Mouse (Mus musculus): ENCODE data around the gene Thap4. TPM values are rescaled to one million over a fixed set of nuclear protein-coding genes. Genes with fewer than 3 reads are reported as not detected.
A peak's percentile ranks its signal among the peaks of the same experiment; 100 is the strongest.

The Thap4 gene
- polyA plus RNA-seq (2016; fragmentation: Nextera tagmentation; extraction: Ambion mirVana), result 52.8 and 53.1 TPM in 2 replicates

DNA sequence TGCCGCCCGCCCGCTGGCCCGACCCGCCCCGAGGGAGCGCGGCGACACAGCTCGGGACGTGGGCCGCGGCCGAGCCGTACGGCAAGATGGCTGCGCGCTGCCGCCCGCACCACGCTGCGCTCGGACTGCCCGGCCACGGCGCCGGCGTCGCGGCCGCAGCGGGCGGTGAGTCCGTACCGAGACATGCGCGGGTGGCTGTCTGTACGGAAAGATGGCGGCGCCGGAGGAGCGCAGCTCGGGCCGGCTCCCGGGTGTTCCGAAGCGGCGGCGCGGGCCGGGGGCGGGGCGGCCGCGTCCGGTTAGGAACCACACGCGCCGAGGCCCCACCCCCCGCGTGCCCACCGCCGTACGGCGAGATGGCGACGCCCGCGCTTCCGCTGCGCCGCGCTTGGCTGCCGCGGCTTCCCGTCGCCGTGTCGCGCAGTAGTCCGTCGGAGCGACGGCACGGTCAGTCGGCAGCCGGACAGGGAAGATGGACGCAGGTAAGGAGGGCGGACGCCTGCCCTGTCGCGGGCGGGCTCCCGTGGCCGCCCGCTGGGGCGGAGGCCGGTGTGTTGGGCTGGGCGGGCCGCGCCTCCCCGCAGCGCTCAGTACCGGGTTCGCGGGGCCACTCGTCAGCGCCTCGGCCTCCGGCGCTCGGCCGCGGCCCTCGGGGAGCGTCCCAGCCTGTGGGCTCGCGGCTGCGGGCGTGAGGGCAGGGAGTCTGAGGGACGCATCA is at the start of gene Thap4:
Gene Thap4, minus strand, starts transcription at position 292 of the 718 bp plus-strand sequence.
- WGBS, result under 1% methylated on average over 96 of the region's 121 CpGs
- H3K9ac ChIP-seq (replicated peaks), result peak within 1 kb of the TSS; percentile 89
- peaks cover 11% of the 10 kb centered on the region for H3K4me1 ChIP-seq (replicated peaks)
- ATAC-seq (ENCODE audit: insufficient number of reproducible peaks, insufficient read depth, low FRiP score, low TSS enrichment, low read depth), result peak; percentile 88
- H3K27me3 ChIP-seq, result no peaks in the 10 kb centered on the region
- H3K4me3 ChIP-seq (replicated peaks), result peak within 1 kb of the TSS; percentile 95
- peaks cover 13% of the 10 kb centered on the region for H3K36me3 ChIP-seq
- H3K9me3 ChIP-seq, result no peaks in the 10 kb centered on the region
- peak within 1 kb of the TSS; percentile 87 for H3K27ac ChIP-seq
- H3K4me2 ChIP-seq, result peak within 1 kb of the TSS; percentile 89

GRCm38 (mm10) chr1:93803556-93804507 is 49.2 kb upstream of the Thap4 start, which contains the start of gene Ing5:
Ing5 (plus strand) TSS chr1:93803965.
- Histone ChIP-seq H3K4me2 (peak within 1 kb of the TSS; percentile 83), H3K9me3 (no peaks in the 10 kb centered on the region), H3K4me1 (replicated peaks) (peaks cover 29% of the 10 kb centered on the region), H3K27me3 (no peaks in the 10 kb centered on the region), H3K9ac (replicated peaks) (peak within 1 kb of the TSS; percentile 80), H3K36me3 (peaks cover 41% of the 10 kb centered on the region), H3K4me3 (replicated peaks) (peak within 1 kb of the TSS; percentile 81), H3K27ac (peak within 1 kb of the TSS; percentile 97)
- peak; percentile 94 for ATAC-seq (ENCODE audit: insufficient number of reproducible peaks, insufficient read depth, low FRiP score, low TSS enrichment, low read depth)
- under 1% methylated on average over 92 of the region's 94 CpGs for WGBS

DNA sequence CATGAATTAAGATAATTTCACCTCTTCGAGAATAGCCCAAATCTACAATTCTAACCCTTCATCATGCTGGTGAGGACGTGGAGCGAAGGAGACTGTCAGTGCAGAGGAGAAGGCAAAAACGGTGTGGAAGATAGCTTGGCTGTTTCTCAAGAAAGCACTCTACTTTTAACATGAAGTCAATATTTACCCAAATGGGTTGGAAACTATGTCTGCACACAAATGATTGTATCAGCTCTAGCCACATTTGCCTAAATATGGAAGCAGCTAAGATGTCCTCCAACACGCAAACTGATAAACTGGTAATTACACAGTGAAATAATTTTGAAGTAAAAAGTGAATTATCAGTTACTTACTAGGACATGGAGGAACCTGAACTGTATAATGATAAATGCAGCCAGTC is 48.1 kb upstream of the Thap4 start:
- H3K4me3 ChIP-seq (replicated peaks), result peak overlapping the region; percentile 81
- H3K27me3 ChIP-seq, result no peaks in the 10 kb centered on the region
- peak overlapping the region; percentile 97; the same call in 1 of the 2 replicates for H3K27ac ChIP-seq
- no peak overlapping the region for H3K9ac ChIP-seq (replicated peaks)
- H3K9me3 ChIP-seq, result no peaks in the 10 kb centered on the region
- H3K4me2 ChIP-seq, result peak overlapping the region; percentile 83
- peaks cover 41% of the 10 kb centered on the region for H3K36me3 ChIP-seq
- WGBS, result 86% methylated on average over 5 of the region's 5 CpGs
- H3K4me1 ChIP-seq (replicated peaks), result peaks cover 29% of the 10 kb centered on the region
- ATAC-seq (ENCODE audit: insufficient number of reproducible peaks, insufficient read depth, low FRiP score, low TSS enrichment, low read depth), result no peak

GRCm38 (mm10) chr1:93801741-93802238 is 47.1 kb upstream of the Thap4 start, which contains the start of gene Dtymk:
Dtymk (minus strand) TSS chr1:93801934.
- Histone ChIP-seq H3K27me3 (no peaks in the 10 kb centered on the region), H3K9ac (replicated peaks) (peak within 1 kb of the TSS; percentile 78), H3K4me2 (peak within 1 kb of the TSS; percentile 83), H3K9me3 (no peaks in the 10 kb centered on the region), H3K27ac (peak within 1 kb of the TSS; percentile 91), H3K4me3 (replicated peaks) (peak within 1 kb of the TSS; percentile 81), H3K36me3 (peaks cover 42% of the 10 kb centered on the region), H3K4me1 (replicated peaks) (peaks cover 29% of the 10 kb centered on the region)
- WGBS, result under 1% methylated on average over 42 of the region's 42 CpGs
- ATAC-seq (ENCODE audit: insufficient number of reproducible peaks, insufficient read depth, low FRiP score, low TSS enrichment, low read depth), result peak; percentile 45

GRCm38 (mm10) chr1:93800670-93801503 is 46.2 kb upstream of the Thap4 start:
- 75% methylated on average over 21 of the region's 21 CpGs for WGBS

GRCm38 (mm10) chr1:93795886-93796285 is 41.2 kb upstream of the Thap4 start:
- H3K36me3 ChIP-seq, result peaks cover 86% of the 10 kb centered on the region
- no peak for ATAC-seq (ENCODE audit: insufficient number of reproducible peaks, insufficient read depth, low FRiP score, low TSS enrichment, low read depth)
- no peaks in the 10 kb centered on the region for H3K27me3 ChIP-seq
- peaks cover 7% of the 10 kb centered on the region; the same call in 1 of the 2 replicates for H3K9me3 ChIP-seq
- no peaks in the 10 kb centered on the region for H3K4me1 ChIP-seq (replicated peaks)
- H3K27ac ChIP-seq, result no peak overlapping the region
- no peak overlapping the region for H3K9ac ChIP-seq (replicated peaks)
- no peak overlapping the region for H3K4me2 ChIP-seq
- no peak overlapping the region for H3K4me3 ChIP-seq (replicated peaks)
- WGBS, result 93% methylated on average over 8 of the region's 8 CpGs

More at GRCm38 (mm10) chr1:93800670-93801503, 46.2 kb upstream of the Thap4 start:
- H3K9ac ChIP-seq (replicated peaks), result peak overlapping the region; percentile 78
- peak overlapping the region; percentile 83 for H3K4me2 ChIP-seq
- peaks cover 29% of the 10 kb centered on the region for H3K4me1 ChIP-seq (replicated peaks)
- peaks cover 38% of the 10 kb centered on the region for H3K36me3 ChIP-seq
- H3K27me3 ChIP-seq, result no peaks in the 10 kb centered on the region
- no peaks in the 10 kb centered on the region for H3K9me3 ChIP-seq
- H3K4me3 ChIP-seq (replicated peaks), result peak overlapping the region; percentile 81
- no peak for ATAC-seq (ENCODE audit: insufficient number of reproducible peaks, insufficient read depth, low FRiP score, low TSS enrichment, low read depth)
- peak overlapping the region; percentile 91 for H3K27ac ChIP-seq

- ATAC-seq (ENCODE audit: insufficient number of reproducible peaks, insufficient read depth, low FRiP score, low TSS enrichment, low read depth), result no peak
- Histone ChIP-seq H3K9ac (replicated peaks) (no peak overlapping the region), H3K27ac (no peak overlapping the region), H3K27me3 (no peaks in the 10 kb centered on the region), H3K36me3 (peaks cover 93% of the 10 kb centered on the region), H3K4me3 (replicated peaks) (no peak overlapping the region), H3K9me3 (peaks cover 8% of the 10 kb centered on the region; the same call in 1 of the 2 replicates), H3K4me1 (replicated peaks) (no peaks in the 10 kb centered on the region), H3K4me2 (no peak overlapping the region)
- WGBS, result 91% methylated on average over 8 of the region's 8 CpGs
Observed at GRCm38 (mm10) chr1:93794526-93794925, 39.9 kb upstream of the Thap4 start.

DNA sequence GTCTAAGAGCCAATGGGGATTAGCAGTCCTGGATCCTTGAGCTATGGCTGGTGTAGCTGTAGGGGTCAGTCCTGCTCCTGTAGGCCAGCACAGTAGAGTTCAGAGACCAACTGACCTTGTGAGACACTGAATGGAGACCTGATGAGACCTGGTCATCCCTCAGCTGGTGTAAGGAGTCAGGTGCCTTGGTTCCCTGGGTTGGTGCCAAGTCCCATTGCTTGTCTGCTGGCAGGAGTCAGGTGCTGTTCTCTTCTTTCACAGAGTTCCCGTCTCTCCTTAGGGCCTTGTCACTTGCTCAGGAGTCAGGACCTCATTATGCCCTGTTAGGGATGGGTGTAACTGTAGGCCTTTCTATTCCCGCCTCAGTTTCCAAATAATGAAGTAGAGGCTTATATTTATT is 32.2 kb upstream of the Thap4 start:
- Histone ChIP-seq H3K27me3 (no peaks in the 10 kb centered on the region), H3K27ac (no peak overlapping the region), H3K9ac (replicated peaks) (no peak overlapping the region), H3K4me1 (replicated peaks) (no peaks in the 10 kb centered on the region), H3K4me3 (replicated peaks) (no peak overlapping the region), H3K4me2 (no peak overlapping the region), H3K9me3 (peaks cover 8% of the 10 kb centered on the region; the same call in 1 of the 2 replicates), H3K36me3 (peaks cover 94% of the 10 kb centered on the region)
- WGBS, result 93% methylated on average over 2 of the region's 2 CpGs
- ATAC-seq (ENCODE audit: insufficient number of reproducible peaks, insufficient read depth, low FRiP score, low TSS enrichment, low read depth), result no peak

- Histone ChIP-seq H3K27me3 (no peaks in the 10 kb centered on the region), H3K27ac (no peak overlapping the region), H3K9ac (replicated peaks) (no peak overlapping the region), H3K9me3 (no peaks in the 10 kb centered on the region), H3K4me1 (replicated peaks) (no peaks in the 10 kb centered on the region), H3K4me2 (no peak overlapping the region), H3K4me3 (replicated peaks) (no peak overlapping the region), H3K36me3 (peaks cover 87% of the 10 kb centered on the region)
- ATAC-seq (ENCODE audit: insufficient number of reproducible peaks, insufficient read depth, low FRiP score, low TSS enrichment, low read depth), result no peak
- 91% methylated on average over 5 of the region's 5 CpGs for WGBS
Observed at GRCm38 (mm10) chr1:93776686-93777085, 22.0 kb upstream of the Thap4 start.

- no peak for ATAC-seq (ENCODE audit: insufficient number of reproducible peaks, insufficient read depth, low FRiP score, low TSS enrichment, low read depth)
- Histone ChIP-seq H3K9ac (replicated peaks) (no peak overlapping the region), H3K4me1 (replicated peaks) (no peaks in the 10 kb centered on the region), H3K4me2 (no peak overlapping the region), H3K27ac (no peak overlapping the region), H3K27me3 (no peaks in the 10 kb centered on the region), H3K36me3 (peaks cover 57% of the 10 kb centered on the region), H3K9me3 (no peaks in the 10 kb centered on the region), H3K4me3 (replicated peaks) (no peak overlapping the region)
- WGBS, result 97% methylated on average over 3 of the region's 3 CpGs
Observed at GRCm38 (mm10) chr1:93769901-93770300, 15.2 kb upstream of the Thap4 start.
